Mouse (Mus musculus) gastrocnemius, adult 2 months (tissue): ENCODE data around the gene Wasl. TPM values are rescaled to one million over a fixed set of nuclear protein-coding genes. Genes with fewer than 3 reads are reported as not detected.

ENCODE experiments used
- DNase-seq: peaks from one replicate; pipeline ENCODE4 v3.0.0; 2022
- H3K27ac ChIP-seq: fragments of 200-600 bp; 2 replicates; pipeline ENCODE4 v1.8.1; 2022; ENCODE audit warnings: mild to moderate bottlenecking
- H3K4me3 ChIP-seq: fragments of 200-600 bp; 2 replicates; pipeline ENCODE4 v1.8.1; 2022; ENCODE audit warnings: mild to moderate bottlenecking, moderate library complexity
- CTCF ChIP-seq: fragments of 200-600 bp; IDR thresholded peaks from 2 replicates; pipeline ENCODE4 v1.8.1; 2022; ENCODE audit warnings: antibody characterized with exemption, mild to moderate bottlenecking, moderate library complexity
- intact Hi-C: fragments of 180-260 bp; cut with DNase I; formaldehyde crosslinking; loops from one replicate; pipeline ENCODE4 v1.15.1; 2025
- total RNA-seq, 2 experiments: library from RNA; stranded (reverse); gene quantifications; 2 replicates each; pipeline ENCODE4 v1.2.3; 2021

Gene Wasl
- total RNA-seq, 2 experiments from 2014 or later: 15.3 to 18.1 TPM

DNA sequence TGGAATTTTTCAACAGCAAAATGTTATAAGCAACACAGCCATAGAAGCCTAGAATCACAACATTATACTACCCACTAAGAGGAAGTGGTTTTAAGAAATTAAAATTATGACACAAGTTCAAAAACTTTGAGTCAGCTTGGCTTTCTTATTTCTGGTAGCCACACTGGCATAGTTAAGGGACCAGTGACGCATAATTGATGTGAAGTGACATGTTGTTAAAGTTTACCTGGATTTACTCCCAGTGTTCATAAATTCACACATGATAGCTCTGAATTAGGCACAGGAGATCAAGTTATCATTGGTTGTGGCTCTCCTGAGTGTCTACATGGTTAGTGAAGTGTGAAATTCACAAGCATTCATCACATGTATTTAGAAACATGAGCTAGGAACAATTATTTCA lies 99.9 kb downstream of the Wasl start:
- no peak for TF ChIP-seq CTCF

GRCm38 (mm10) chr6:24564081-24564480 lies 100.7 kb downstream of the Wasl start:
- no peak overlapping the region for H3K4me3 ChIP-seq
- no peak for DNase-seq
- H3K27ac ChIP-seq: no peak overlapping the region
- intact Hi-C loops: no loop called here
- TF ChIP-seq CTCF: no peak

More for the DNA sequence above, 99.9 kb downstream of the Wasl start:
- DNase-seq: no peak
- Histone ChIP-seq H3K4me3 (no peak overlapping the region), H3K27ac (no peak overlapping the region)
- intact Hi-C loops: loop anchor here (5.0 kb wide), 2 partner anchors 33 to 62 kb away; no protein-coding TSS in a partner anchor

Other genes with a start within 250 kb of the Wasl start
- gene Iqub, start 149.9 kb downstream of the Wasl start, total RNA-seq: under 1 TPM; 0.15 to 0.22 TPM
- 100 to 1,000 TPM; 579 to 752 TPM for gene Ndufa5, start 137.0 kb downstream of the Wasl start, total RNA-seq
- 10 to 100 TPM; 34.9 to 54.5 TPM for gene Asb15, start 136.9 kb downstream of the Wasl start, total RNA-seq
- 100 to 1,000 TPM; 105 to 286 TPM for gene Lmod2, start 67.2 kb downstream of the Wasl start, total RNA-seq
- not detected for gene Hyal6, start 68.2 kb upstream of the Wasl start, total RNA-seq
- gene Hyal4, start 83.3 kb upstream of the Wasl start, total RNA-seq: not detected
- not detected for gene Spam1, start 126.2 kb upstream of the Wasl start, total RNA-seq
- not detected for gene Hyal5, start 193.0 kb upstream of the Wasl start, total RNA-seq